16 mouse cellular contexts compared by ENCODE assay signal in the genomic region with DNA sequence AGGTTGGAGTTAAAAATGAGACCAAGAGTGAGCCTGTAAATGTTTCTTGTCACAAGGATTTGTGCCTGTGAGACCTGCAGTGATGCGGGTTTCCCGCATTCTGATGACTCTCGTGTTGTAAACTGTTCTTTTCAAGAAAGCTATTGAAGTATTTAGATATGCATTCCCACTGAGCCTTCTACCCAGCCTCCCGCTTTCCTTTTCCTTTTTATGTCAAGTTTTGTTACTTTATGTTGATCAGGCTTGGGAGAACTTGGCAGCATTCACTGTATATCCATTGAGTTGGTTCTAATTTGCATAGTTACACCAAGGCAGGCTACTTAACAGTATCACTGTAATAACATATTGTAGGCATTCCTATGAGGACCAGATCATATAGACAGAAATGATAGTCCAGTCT.
"Had no signal": no experiment of that assay in that cellular context is flagged by ENCODE, and none has a peak within 500 bp of the region (broad histone marks: within the 10 kb centered on the region; RNA-seq: fewer than 3 reads in every experiment).

No protein-coding gene starts in this region.

- H3K27ac ChIP-seq: neural tube, embryonic 13.5 days; neural tube, embryonic 15.5 days; stomach, embryonic 15.5 days; stomach, postnatal 0 days had no signal

- H3K27me3 ChIP-seq: neural tube, embryonic 13.5 days; neural tube, embryonic 15.5 days; stomach, embryonic 15.5 days had no signal

- H3K4me1 ChIP-seq: neural tube, embryonic 13.5 days; neural tube, embryonic 15.5 days; stomach, embryonic 15.5 days had no signal

- H3K9me3 ChIP-seq: neural tube, embryonic 13.5 days; neural tube, embryonic 15.5 days; stomach, embryonic 15.5 days had no signal

- DNase-seq: retina, postnatal 1 day; right cerebral cortex, adult 18-20 months; right cerebral cortex, postnatal 14 days; right cerebral cortex, postnatal 25 days; right cerebral cortex, postnatal 4 days; spleen, adult 18-20 months; thymus, adult 18-20 months; thymus, adult 2 months; thymus, postnatal 14 days; thymus, postnatal 25 days; thymus, postnatal 36 days; thymus, postnatal 4 days had no signal

- H3K4me3 ChIP-seq: neural tube, embryonic 13.5 days; neural tube, embryonic 15.5 days; stomach, embryonic 15.5 days had no signal

- H3K36me3 ChIP-seq: stomach, embryonic 15.5 days had no signal

- H3K9ac ChIP-seq: neural tube, embryonic 13.5 days; neural tube, embryonic 15.5 days; stomach, embryonic 15.5 days had no signal

- H3K4me2 ChIP-seq: neural tube, embryonic 13.5 days; neural tube, embryonic 15.5 days; stomach, embryonic 15.5 days had no signal
